Mouse (Mus musculus) heart, adult 2 months (tissue): Measurements from ENCODE around the gene Acp7.

Source experiments
- CTCF ChIP-seq: fragments of 200-600 bp; IDR thresholded peaks from 2 replicates; pipeline ENCODE4 v1.8.1; 2022; ENCODE audit warnings: antibody characterized with exemption, mild to moderate bottlenecking, moderate library complexity
- EP300 ChIP-seq: fragments of 200-500 bp; IDR thresholded peaks from 2 replicates; pipeline ENCODE4 v1.6.1; 2011; ENCODE audit warnings: low read depth, low read length, control low read depth; ENCODE audit not compliant: insufficient read depth

- TF ChIP-seq CTCF: no peak
- TF ChIP-seq EP300: no peak
Observed at GRCm38 (mm10) chr7:28656430-28656829, 25.3 kb upstream of the Acp7 start.
